Mouse (Mus musculus): ENCODE results near the gene Plscr3. TPM values are rescaled to one million over a fixed set of nuclear protein-coding genes. Genes with fewer than 3 reads are reported as not detected.

Gene Plscr3
- total RNA-seq, 2 experiments from 2014 or later, result 10.8 to 13.7 TPM

DNA sequence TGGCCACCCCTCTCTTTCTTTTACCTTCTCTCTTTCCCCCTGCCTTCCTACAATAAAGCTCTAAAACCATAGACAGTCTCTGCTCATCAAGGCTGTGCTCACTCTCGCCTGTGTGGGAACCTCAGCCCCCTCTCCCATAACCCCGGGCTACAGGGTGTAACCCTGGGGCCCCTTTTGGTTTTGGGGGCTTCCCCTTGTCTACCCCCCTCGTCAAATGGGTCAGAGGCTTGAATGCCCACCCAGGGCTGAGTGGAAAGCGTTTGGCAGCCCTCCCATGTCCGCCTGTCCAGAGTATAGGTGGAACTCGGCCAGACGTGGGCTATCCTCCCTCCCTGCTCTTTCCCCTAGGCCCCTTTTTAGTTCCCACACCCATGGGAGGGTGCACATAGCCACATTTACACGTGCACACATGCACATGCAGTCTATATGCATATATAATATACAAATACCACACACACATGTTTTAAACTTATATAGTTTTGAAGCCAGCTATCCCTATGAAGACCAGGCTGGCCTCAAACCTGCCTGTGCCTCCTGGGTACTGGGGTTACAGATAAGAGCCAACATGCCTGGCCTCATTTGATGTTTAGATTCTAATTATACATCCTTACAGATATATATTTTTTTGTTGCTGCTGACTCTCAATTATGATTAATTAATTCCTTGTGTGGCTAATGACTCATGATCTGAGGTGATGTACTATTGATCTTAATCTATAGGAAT is 18.1 kb downstream of the Plscr3 start:
- DNase-seq, result no peak

DNA sequence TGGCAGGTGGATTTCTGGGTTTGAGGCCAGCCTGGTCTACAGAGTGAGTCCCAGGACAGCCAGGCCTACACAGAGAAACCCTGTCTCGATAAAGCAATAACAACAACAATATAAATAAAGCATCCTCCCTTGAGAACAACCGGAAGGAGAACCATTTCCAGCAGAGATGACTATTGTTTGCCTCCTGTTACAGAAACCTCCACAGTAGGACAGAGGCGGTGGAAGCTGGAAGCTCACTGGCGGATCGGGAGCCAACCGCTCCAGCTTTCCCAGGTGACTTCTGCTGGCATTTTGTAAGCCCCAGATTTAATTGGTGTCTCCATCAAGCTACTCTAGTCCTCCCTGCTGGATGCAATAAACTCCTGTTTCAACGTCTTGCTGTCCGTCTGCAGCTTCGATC is 19.4 kb downstream of the Plscr3 start:
- DNase-seq, result no peak

DNA sequence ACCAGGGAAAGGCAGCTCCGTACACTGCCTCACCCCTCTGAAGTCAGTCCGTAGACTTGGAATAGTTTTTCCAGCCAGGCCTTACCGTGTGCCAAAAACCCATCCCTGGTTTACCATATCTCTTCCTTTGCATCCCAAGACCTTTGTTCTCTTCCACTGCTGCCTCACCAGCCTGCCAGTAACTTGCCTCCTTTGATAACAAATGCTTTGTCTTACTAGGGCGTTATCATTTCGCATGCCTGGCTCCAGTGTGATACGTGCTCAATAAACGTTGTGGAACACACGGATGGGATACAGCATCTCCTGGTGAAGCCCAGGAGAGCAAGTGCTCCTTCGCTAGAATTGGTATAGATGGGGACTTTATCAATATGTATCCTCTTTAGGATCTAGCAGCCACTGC is 21.2 kb downstream of the Plscr3 start:
- no peak for DNase-seq

DNA sequence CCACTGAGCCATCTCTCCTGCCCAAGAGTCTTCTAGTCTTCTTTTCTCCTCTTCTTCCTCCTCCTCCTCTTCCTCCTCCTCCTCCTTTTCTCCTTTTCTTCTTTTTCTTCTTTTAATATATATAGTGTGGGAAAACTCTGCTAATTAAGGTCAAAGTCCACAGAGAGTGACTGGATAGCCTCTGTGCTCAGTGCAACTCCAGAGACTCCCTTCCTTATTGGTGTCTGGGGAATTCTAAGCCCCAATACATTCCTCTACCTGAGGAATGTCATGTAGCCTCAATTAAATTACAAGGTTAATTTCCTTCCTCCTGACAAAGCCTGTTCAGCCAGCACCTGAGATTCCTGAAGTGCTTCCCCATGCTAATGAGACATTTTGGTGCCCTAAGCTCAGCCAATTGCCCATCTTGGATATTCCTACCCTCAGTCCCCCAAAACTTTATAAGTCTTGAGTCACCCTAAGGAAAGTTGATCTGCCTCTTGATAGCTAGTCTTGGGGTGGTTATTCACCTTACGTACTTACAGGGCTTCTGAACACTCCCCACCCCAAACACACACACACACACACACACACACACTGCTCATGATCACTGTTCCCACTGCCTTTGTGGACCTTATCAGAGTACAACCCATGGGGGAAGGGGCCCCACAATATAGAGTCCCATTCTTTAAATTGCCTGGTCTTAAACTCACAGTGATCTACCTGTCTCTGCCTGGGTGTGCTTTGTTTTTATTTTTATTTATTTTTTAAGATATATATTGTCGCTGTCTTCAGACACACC is 24.3 kb downstream of the Plscr3 start:
- no peak for DNase-seq

DNA sequence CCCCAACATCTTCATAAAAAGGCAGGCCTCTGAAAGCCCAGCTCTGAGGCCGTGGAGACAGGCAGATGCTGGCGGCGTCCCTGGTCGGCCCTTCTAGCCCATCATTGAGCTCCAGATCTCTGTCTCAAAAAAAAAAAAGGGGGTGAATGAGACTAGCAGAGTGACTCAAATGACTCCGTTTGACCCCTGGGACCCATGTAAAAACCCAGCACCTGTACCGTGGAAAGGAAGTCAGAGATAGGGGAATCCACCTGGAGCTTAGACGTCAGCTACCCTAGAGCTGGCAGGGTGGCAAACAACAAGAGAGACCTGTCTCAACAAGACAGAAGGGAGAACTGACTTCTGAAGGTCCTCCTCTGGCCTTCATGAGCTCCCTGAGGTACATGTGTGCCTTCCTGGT is 25.6 kb downstream of the Plscr3 start:
- DNase-seq, result no peak

DNA sequence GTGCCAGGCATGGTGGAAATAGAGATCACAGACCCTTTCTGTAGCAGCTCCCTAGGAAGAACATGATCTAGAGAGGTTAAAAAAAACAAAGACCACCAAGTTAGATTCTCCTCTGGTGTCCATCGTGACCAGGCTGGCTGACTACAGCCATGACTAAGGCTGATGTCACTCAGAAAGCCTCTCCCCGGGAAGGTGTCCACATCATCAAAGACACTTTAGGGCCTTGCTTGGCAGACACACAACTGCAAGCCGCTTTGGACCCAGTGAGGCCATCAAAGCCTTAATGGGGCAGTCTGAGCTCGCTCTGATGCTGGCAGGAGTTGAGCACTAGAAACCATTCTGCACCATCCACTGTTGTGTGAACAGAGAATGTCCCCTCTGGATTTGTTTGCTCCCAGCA is 26.3 kb downstream of the Plscr3 start:
- DNase-seq, result no peak

DNA sequence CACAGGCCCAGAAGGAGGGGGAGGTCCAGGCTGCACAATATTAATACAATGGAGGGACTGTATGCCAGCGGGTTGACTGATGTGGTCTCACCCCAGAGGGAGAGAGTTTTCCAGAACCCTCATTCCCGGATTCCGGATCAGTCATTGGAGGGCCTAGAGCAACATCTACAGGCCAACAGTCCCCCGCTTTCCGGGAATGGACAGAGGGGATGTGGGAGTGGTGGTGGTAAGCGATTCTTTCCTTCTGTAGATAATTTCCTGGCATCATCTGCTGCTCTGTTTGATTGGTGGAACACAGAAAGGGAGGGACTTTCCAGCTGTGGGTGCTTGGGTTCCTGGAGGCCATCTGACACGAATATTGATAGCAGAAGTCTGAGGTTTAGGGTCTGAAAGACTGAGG is 30.0 kb downstream of the Plscr3 start:
- DNase-seq, result no peak

DNA sequence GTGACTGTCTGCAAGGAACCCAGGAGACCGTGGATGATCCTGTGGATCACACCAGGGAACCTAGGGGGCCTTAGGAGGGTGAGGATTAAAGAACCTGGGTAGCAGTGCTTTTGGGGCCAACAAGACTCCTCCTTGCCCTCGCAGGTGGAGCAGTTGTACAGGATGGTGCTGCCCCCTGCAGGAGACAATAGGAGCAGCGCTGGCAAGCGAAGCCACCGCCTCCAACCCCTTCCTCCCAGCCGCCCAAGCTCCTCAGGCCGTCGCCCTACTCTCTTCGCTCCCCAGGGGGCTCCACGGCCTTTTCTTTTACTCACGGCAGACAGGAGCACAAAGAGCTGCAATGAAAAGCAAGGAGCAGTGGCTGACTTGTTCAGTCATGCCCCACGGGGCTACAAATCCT is 30.7 kb downstream of the Plscr3 start:
- peak; percentile 78 for DNase-seq

DNA sequence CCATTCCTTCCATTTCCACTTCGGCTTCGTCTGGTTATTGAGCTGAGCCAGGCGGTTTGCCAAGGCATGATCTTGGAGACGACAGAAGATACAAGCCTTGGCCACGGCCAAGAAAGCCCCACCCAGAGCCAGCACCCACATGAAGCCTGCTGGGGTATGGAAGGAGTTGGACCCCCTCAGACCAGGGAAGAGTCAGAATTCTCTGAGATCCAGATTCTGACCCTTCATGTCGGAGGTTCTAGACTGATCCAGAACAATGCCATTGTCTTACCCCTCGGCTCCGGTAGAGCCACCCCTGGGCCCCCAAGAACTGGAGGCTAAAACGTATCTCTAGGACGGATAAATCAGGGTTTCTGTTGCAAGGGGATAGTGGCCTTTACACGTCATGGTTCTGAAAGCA is 31.7 kb downstream of the Plscr3 start, which contains the start of gene Tmem95:
Tmem95 (minus strand) TSS at position 141 of the 400 bp plus-strand sequence.
- DNase-seq, result no peak

DNA sequence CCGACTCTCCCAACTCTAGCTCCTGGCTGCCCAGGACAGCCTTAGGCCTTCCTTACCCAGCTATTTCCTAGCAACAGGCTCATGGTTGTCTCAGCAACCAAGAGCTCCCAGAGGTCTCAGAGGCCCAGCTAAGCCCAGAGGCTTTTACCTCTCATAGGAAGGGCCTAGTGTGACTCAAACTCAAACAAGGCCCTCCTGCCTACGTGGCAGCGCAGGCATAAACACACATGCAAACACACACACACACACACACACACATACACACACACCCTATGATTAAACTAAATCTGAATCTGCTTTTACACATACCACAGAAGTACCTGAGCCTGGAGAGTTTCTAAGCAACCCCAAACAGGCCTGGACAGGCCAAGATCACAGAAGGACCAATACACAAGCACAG is 32.2 kb downstream of the Plscr3 start:
- DNase-seq, result no peak

DNA sequence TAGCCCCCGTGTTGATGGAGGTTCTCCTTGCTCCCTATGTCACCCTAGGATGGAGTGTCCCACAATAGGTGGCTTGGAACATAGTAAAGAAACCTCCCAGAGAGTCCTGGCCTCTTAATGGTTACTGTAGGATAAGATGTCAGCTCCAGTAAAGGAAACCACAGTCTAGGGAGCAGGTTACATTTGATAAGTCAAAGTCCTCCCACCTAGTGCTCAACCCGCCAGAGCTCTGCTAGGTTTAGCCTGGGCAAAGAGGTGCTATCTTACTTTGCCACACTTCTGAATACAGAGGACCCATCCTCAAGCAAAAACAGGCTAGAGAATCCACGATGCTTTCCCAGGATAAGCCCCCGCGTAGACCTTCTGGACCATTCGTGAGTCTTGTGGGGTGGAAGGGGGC is 32.8 kb downstream of the Plscr3 start:
- no peak for DNase-seq

DNA sequence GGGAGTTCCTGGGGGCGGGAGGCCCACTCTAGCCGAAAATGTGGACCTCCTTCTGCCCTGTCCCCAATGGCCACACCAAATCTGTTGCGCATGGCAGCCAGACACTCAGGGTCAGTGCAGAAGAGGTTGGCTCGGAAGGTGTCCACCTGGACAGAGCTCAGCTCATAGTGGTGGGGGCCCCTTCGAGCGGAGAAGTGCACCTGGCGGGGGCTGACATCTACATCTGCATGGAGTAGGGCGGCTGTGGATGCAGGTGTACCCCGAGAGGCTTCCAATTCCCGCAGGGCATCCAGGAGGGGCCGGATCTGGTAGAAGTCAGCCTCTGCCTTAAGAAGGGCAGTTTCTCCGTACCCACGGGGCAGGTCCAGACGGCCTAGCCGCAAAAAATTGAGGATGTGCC is 33.5 kb downstream of the Plscr3 start:
- no peak for DNase-seq

DNA sequence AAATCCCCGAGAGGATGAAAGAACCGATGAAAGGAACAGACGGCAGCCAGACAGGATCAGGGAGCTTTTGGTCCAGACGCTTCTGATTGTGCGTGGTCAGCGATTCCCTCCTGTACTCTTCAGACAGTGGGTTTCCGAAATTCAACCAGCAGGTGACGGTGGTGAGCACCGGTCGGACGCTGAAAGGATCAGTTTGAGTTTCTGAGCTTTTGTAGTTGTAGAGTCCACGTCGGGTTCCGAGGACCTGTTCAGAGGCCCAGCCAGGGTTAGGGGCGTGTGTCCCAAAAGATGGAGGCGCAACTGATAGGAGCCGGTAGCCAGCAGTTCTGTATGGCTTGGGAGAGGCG is 34.3 kb downstream of the Plscr3 start:
- no peak for DNase-seq

DNA sequence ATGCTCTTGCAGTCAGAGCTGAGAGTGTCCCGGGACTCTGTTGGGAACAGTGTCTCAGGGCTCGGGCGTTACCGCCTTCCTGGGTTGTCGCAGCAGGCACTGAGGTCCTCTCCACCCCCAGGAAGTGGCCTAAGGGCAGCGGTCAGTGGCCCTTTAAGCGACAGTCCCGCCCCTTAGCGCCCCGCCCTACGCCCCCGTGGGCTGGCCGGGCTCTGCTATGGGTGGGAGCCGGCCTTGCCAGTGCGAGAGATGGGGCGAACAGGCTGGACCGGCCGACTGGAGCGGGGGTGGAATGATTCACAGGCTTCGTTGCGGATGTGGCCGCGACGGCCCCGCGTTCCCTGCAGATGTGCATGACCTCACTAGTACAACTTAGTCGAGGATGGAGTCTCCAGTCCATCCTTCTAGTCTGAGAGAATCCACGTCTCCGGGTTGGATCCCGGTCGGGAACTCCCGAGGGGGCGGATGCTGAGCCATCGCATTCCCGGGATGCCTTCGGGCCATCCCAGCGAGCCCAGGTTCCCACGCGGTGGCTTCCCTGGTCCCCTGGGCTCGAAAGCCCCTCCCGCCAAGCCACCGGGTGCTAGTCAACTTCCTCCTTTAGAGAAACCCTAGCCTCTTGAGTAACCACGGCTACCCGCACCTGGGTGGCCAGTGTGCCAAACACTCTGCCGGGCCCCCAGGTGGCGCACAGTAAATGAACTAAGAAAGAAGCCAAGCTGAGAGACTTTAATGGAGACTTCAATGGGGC is 34.9 kb downstream of the Plscr3 start, which contains the start of gene Kctd11:
Kctd11 (minus strand) TSS at position 554 of the 751 bp plus-strand sequence.
- peak; percentile 95 for DNase-seq

DNA sequence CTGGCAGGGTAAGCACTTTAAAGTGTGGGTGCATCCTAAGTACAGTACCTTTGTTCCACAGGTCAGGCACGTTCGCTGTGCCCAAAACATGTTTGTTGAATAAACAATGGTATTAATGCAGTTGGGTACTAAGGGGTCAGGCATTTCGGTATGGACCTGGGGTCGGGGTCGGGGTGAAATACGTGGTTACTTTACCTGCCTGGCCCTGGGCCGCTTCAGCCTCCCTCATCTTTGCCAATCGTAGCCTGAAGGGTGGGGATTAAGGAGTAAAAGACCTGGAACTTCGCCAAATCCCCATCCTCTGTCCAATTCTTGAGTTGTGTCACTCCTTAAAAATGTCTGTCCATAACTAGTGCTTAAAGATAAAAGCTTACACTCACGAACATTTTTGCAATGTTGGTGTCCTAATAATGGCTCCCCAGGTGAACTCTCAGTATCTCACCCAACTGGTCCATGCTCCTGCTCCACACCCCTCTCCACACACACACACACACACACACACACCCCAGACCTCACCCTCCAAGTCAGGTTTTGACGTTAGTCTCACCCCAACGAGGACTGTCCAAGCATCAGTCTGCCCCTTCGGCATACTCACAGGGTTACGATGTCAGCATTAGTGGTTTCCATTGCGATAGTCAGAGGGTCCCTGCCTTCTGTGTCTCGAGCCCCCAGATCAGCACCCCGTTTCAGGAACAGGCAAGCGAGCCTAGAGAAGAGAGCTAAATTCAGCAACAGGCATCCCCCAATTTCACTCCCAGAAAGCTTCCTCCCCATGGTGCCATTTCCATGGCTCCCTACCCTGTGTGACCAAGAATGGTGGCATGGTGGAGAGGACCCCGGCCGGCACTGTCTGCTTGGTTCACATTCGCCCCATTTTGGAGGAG is 35.9 kb downstream of the Plscr3 start:
- no peak for DNase-seq

DNA sequence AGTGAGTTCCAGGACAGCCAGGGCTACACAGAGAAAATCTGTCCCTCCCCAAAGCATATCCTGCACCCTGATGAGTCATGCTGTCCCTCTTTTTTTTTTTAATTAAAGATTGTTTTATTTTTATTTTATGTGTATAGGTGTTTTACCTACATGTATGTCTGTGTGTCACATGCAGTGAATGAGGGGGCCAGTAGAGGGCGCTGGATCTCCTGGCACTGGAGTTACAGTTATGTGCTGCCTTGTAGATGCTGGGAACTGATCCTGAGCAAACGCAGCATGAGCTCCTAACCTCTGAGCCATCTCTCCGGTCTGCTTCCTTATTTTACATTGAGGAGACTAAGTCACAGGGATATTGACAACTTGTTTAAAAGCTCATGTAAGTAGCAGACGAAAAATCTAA is 36.9 kb downstream of the Plscr3 start:
- DNase-seq, result no peak

DNA sequence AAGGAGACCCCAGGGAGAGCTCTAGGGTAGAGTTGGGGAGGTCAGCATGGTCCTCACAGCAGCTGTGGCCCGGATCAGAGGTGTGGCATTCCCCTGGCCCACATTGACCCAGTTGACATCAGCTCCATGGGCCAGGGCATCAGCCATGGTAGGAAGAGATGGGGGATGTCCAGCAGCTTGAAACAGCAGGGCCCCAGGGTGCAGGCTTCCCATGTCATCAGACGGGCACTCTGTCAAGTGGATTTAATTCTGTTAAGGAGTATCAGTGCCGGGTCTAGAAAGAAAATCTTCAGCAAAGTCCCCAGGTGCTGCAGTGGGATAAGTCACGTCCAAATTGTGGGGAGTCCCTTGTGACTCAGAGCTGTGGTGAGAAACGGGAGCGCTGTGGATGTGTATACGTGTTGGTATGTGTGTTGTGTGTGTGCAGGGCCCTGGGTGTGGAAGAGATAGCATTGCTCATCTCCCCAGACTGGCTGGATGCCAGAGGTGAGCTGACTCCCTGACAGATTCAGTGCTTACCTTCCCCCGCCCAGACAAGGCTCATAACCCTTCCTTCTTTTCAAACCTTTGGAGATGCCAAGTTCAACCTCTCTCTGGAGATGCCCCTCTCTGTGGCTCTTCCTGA is 37.5 kb downstream of the Plscr3 start:
- no peak for DNase-seq

DNA sequence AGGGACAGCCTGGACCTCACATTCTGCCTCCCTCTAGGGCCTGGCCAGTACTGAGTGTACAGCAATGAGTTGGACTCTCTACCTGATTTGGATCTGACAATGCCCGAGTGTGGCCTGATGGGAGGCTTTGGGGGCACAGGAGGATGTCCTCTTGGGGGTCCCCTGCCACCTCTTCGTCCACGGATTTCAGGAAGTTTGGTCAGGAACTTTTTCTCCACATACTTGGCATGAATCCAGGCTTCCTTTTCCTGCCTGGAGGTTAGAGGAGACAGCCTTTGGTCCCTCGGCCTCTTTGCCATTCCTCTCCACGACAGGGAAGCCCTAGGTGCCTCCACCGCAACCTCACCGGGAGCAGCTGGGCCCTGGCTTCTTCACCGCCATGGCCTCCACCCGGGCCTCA is 38.1 kb downstream of the Plscr3 start:
- DNase-seq, result no peak

DNA sequence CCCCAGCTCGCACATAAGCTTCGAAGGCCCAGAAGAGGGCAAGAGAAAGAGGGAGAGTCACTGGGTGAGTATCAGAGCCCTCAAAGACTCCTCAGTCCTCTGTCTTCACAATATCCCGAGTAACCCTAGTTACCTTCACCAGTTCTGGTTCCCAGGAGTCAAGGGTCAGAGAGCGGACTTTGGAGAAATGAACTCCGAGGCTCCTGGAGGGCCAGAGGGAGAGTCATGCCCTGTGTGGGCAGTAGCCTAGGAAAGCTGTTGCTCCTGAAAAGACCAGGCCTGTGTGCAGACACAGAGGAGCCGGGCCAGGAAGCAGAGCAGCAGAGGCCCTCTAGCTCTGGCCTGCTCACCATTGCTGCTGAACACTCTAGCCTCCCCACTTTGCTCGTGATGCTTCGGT is 38.5 kb downstream of the Plscr3 start:
- no peak for DNase-seq

DNA sequence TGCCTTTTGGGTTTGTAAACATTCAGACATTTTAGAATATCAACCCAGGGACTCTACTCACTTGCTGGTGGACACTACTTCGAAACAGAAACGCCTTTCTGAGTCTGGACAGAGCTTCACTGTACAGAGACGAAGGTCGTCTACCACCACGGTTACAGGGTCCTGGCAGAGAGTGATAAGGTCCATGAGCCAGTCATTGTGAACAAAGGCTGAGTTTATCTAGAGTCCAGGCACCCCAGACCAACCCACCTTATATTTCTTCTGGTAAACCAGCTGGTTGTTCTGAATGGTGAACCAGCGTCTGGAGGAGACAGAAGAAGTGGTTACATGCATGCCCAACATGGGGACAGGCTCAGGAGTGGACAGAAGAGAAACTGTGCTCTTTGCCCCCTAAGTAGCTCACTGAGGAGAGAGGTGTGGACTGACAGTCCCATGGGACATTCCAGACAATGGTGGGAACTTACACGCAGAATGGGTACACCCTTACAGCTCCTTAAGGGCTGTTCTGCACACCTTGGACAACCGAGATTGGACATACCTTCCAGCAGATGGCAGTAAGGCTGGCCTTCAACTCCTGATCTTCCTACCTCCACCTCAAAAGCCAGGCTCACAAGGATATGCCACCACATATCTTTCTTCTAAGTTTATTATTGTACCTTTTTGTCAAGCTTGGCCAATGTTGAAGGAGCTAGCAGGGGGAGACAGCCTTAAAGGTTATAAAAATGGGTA is 40.9 kb downstream of the Plscr3 start:
- DNase-seq, result no peak

DNA sequence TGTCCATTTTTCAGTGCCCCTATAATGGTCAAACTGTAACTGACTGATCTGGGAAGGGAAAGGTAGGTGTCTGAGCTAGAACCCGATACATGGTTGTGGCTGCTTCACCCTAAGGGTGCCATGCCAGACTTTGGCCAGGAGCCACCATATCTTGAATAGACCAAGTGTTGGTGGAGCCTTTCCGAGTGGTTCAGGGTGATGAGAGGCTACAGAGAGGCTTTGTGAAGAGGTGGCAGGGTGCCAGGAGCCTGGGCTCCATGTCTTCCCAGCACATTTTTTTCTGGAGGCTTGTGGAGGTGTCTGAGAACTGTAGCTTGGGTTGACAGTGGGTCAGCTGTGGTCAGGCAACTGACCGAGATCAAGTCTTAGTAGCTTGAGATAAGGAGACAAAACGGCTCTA is 45.3 kb downstream of the Plscr3 start:
- DNase-seq, result no peak
